Mouse (Mus musculus) bone marrow, adult 2 months (tissue): ENCODE data around the gene Ezr.

Source experiments
- CTCF ChIP-seq: fragments of 200-500 bp; IDR thresholded peaks from 2 replicates; pipeline ENCODE4 v1.5.1; 2011; ENCODE audit warnings: low read length, control low read depth; ENCODE audit not compliant: control insufficient read depth, insufficient read depth
- POLR2A ChIP-seq: fragments of 200-500 bp; IDR thresholded peaks from 2 replicates; pipeline ENCODE4 v1.6.1; 2011; ENCODE audit warnings: low read depth, mild to moderate bottlenecking, control low read depth, low read length, borderline replicate concordance; ENCODE audit not compliant: control insufficient read depth

DNA sequence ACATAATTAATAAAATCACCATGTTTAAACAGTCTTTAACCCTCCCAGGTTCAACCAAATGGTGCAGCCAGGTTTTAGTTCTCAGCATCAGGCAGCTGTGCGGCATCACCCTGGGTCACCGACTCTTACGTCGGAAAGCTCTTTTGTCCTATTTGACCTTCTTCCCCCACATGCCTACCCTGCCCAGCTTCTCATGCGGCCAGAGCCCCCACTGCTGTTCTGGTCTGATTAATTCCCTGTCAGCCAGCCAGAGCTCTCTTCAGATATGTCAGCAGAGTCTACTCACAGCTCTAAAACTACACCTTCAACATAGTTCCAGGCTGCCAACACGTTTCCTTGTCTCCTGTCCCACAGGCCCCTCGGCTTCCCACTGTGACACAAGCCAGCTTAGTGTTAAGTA lies 35.1 kb downstream of the Ezr start:
- TF ChIP-seq CTCF (no peak), POLR2A (no peak)
